Mouse (Mus musculus): ENCODE measurements around the gene Gm2310.

DNA sequence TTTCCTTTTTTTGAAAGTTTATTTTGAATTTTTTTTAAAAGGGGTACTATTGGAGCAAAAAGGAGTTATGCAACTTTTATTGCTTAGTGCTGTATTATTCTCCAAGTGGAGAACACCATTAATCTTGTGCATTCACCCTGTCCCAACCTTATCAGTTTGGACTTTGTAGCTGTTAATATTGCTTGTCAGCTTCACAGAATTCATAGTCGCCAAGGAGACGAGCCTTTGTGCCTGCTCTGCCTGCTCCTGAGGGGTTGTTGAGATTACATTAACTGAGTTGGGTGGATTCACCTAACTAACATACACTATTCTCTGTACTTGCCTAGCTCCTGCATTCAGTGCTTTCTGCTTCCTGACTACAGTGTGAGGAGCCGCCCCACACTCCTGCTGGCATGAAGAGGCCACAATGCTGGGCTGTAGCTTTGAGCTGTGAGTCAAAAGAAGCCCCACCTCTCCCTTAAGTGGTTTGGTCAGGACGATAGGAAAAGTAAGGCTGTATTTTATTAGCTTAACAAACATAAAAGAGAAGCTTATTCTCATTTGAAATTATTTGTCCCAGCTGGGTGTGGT, 50.7 kb downstream of the Gm2310 start:
- TF ChIP-seq CTCF (IDR thresholded peaks at IDR 0.05; ENCODE audit: insufficient read depth, low read length) (no peak), POLR2A (IDR thresholded peaks at IDR 0.05; ENCODE audit: borderline replicate concordance, extremely low read depth, low read depth, low read length) (no peak)
